Mouse (Mus musculus): ENCODE results near the gene Scaf4. TPM values are rescaled to one million over a fixed set of nuclear protein-coding genes. Genes with fewer than 3 reads are reported as not detected.

Scaf4 gene
- polyA plus RNA-seq, 1 experiment from 2014 or later = 34.1 TPM

- Histone ChIP-seq H3K4me1 (replicated peaks) (no peaks in the 10 kb centered on the region), H3K27me3 (no peaks in the 10 kb centered on the region), H3K4me2 (no peak overlapping the region), H3K4me3 (replicated peaks) (no peak overlapping the region), H3K36me3 (no peaks in the 10 kb centered on the region), H3K9me3 (no peaks in the 10 kb centered on the region), H3K9ac (replicated peaks) (no peak overlapping the region), H3K27ac (no peak overlapping the region)
- no peak for ATAC-seq (ENCODE audit: insufficient number of reproducible peaks, insufficient read depth, low FRiP score, low TSS enrichment, low read depth)
- 84% methylated on average over 8 of the region's 8 CpGs for WGBS
These were observed 106.9 kb downstream of the Scaf4 start for GRCm38 (mm10) chr16:90177425-90177824.

GRCm38 (mm10) chr16:90176472-90176871 lies 107.8 kb downstream of the Scaf4 start:
- no peak overlapping the region for H3K9ac ChIP-seq (replicated peaks)
- no peak overlapping the region for H3K27ac ChIP-seq
- H3K4me2 ChIP-seq = no peak overlapping the region
- H3K9me3 ChIP-seq = no peaks in the 10 kb centered on the region
- H3K4me1 ChIP-seq (replicated peaks) = no peaks in the 10 kb centered on the region
- 67% methylated on average over 10 of the region's 10 CpGs for WGBS
- no peak overlapping the region for H3K4me3 ChIP-seq (replicated peaks)
- H3K27me3 ChIP-seq = no peaks in the 10 kb centered on the region
- ATAC-seq (ENCODE audit: insufficient number of reproducible peaks, insufficient read depth, low FRiP score, low TSS enrichment, low read depth) = no peak
- no peaks in the 10 kb centered on the region for H3K36me3 ChIP-seq

Other genes starting within 250 kb of the Scaf4 start
- 49.5 and 59.7 TPM in 2 replicates for gene Tiam1, start 140.7 kb downstream of the Scaf4 start, polyA plus RNA-seq (2016; fragmentation: Nextera tagmentation; extraction: Ambion mirVana)
- 1,101 and 1,134 TPM in 2 replicates for gene Sod1, start 63.7 kb downstream of the Scaf4 start, polyA plus RNA-seq (2016; fragmentation: Nextera tagmentation; extraction: Ambion mirVana)
- 22.2 and 25.8 TPM in 2 replicates for gene Hunk, start 101.5 kb upstream of the Scaf4 start, polyA plus RNA-seq (2016; fragmentation: Nextera tagmentation; extraction: Ambion mirVana)

Measured in limb, embryonic 12.5 days (tissue).